Mouse (Mus musculus): ENCODE data around the gene Rab31. TPM values are rescaled to one million over a fixed set of nuclear protein-coding genes. Genes with fewer than 3 reads are reported as not detected.

The Rab31 gene
- polyA plus RNA-seq, 1 experiment from 2014 or later = 32.5 TPM

- Histone ChIP-seq H3K9me3 (no peaks in the 10 kb centered on the region), H3K36me3 (peaks cover 4% of the 10 kb centered on the region; the same call in 1 of the 2 replicates), H3K27ac (no peak overlapping the region), H3K9ac (no peak overlapping the region), H3K4me3 (replicated peaks) (no peak overlapping the region), H3K27me3 (replicated peaks) (no peaks in the 10 kb centered on the region), H3K4me1 (replicated peaks) (peaks cover 2% of the 10 kb centered on the region; the same call in 1 of the 2 replicates), H3K4me2 (replicated peaks) (no peak overlapping the region)
- WGBS = 97% methylated on average over 12 of the region's 12 CpGs
- no peak for ATAC-seq
These were observed 20.9 kb upstream of the Rab31 start for GRCm38 (mm10) chr17:65793307-65793930.

GRCm38 (mm10) chr17:65791161-65791560, 18.6 kb upstream of the Rab31 start:
- no peaks in the 10 kb centered on the region for H3K27me3 ChIP-seq (replicated peaks)
- H3K9me3 ChIP-seq = no peaks in the 10 kb centered on the region
- no peak overlapping the region for H3K9ac ChIP-seq
- peaks cover 2% of the 10 kb centered on the region; the same call in 1 of the 2 replicates for H3K4me1 ChIP-seq (replicated peaks)
- peaks cover 4% of the 10 kb centered on the region; the same call in 1 of the 2 replicates for H3K36me3 ChIP-seq
- ATAC-seq = no peak
- 91% methylated on average over 2 of the region's 2 CpGs for WGBS
- no peak overlapping the region for H3K27ac ChIP-seq
- H3K4me3 ChIP-seq (replicated peaks) = no peak overlapping the region
- H3K4me2 ChIP-seq (replicated peaks) = no peak overlapping the region

GRCm38 (mm10) chr17:65789576-65789975, 17.0 kb upstream of the Rab31 start:
- no peak overlapping the region for H3K4me3 ChIP-seq (replicated peaks)
- H3K27ac ChIP-seq = no peak overlapping the region
- WGBS = 91% methylated on average over 6 of the region's 6 CpGs
- peaks cover 6% of the 10 kb centered on the region for H3K4me1 ChIP-seq (replicated peaks)
- no peak overlapping the region for H3K9ac ChIP-seq
- no peak for ATAC-seq
- H3K4me2 ChIP-seq (replicated peaks) = no peak overlapping the region
- H3K27me3 ChIP-seq (replicated peaks) = no peaks in the 10 kb centered on the region
- no peaks in the 10 kb centered on the region for H3K9me3 ChIP-seq
- H3K36me3 ChIP-seq = no peaks in the 10 kb centered on the region; the same call in 1 of the 2 replicates

GRCm38 (mm10) chr17:65788542-65789291, 16.2 kb upstream of the Rab31 start:
- H3K4me3 ChIP-seq (replicated peaks) = no peak overlapping the region
- H3K27ac ChIP-seq = no peak overlapping the region
- no peak overlapping the region for H3K4me2 ChIP-seq (replicated peaks)
- no peak for ATAC-seq
- peaks cover 9% of the 10 kb centered on the region for H3K4me1 ChIP-seq (replicated peaks)
- no peaks in the 10 kb centered on the region for H3K9me3 ChIP-seq
- no peaks in the 10 kb centered on the region; the same call in 1 of the 2 replicates for H3K36me3 ChIP-seq
- H3K9ac ChIP-seq = no peak overlapping the region
- no peaks in the 10 kb centered on the region for H3K27me3 ChIP-seq (replicated peaks)
- 49% methylated on average over 12 of the region's 12 CpGs for WGBS

- no peak overlapping the region for H3K4me2 ChIP-seq (replicated peaks)
- no peaks in the 10 kb centered on the region for H3K9me3 ChIP-seq
- H3K36me3 ChIP-seq = no peaks in the 10 kb centered on the region; the same call in 1 of the 2 replicates
- ATAC-seq = no peak
- H3K9ac ChIP-seq = no peak overlapping the region
- H3K27ac ChIP-seq = no peak overlapping the region
- 82% methylated on average over 4 of the region's 4 CpGs for WGBS
- H3K4me3 ChIP-seq (replicated peaks) = no peak overlapping the region
- H3K27me3 ChIP-seq (replicated peaks) = no peaks in the 10 kb centered on the region
- peaks cover 9% of the 10 kb centered on the region for H3K4me1 ChIP-seq (replicated peaks)
These were observed 14.7 kb upstream of the Rab31 start for GRCm38 (mm10) chr17:65787261-65787660.

GRCm38 (mm10) chr17:65786225-65786624, 13.7 kb upstream of the Rab31 start:
- no peaks in the 10 kb centered on the region for H3K27me3 ChIP-seq (replicated peaks)
- no peak overlapping the region for H3K4me2 ChIP-seq (replicated peaks)
- no peaks in the 10 kb centered on the region for H3K9me3 ChIP-seq
- 76% methylated on average over 7 of the region's 7 CpGs for WGBS
- H3K4me1 ChIP-seq (replicated peaks) = peaks cover 13% of the 10 kb centered on the region
- H3K36me3 ChIP-seq = no peaks in the 10 kb centered on the region; the same call in 1 of the 2 replicates
- no peak overlapping the region for H3K9ac ChIP-seq
- no peak overlapping the region for H3K4me3 ChIP-seq (replicated peaks)
- ATAC-seq = no peak
- no peak overlapping the region for H3K27ac ChIP-seq

GRCm38 (mm10) chr17:65785707-65786106, 13.2 kb upstream of the Rab31 start:
- H3K4me3 ChIP-seq (replicated peaks) = no peak overlapping the region
- ATAC-seq = no peak
- peaks cover 13% of the 10 kb centered on the region for H3K4me1 ChIP-seq (replicated peaks)

GRCm38 (mm10) chr17:65784610-65785140, 12.1 kb upstream of the Rab31 start:
- 66% methylated on average over 8 of the region's 8 CpGs for WGBS
- Histone ChIP-seq H3K27ac (0 out of 2 replicates have a peak overlapping the region, but pooled peaks have one; percentile 27), H3K36me3 (no peaks in the 10 kb centered on the region; the same call in 1 of the 2 replicates), H3K27me3 (replicated peaks) (no peaks in the 10 kb centered on the region), H3K4me1 (replicated peaks) (peaks cover 13% of the 10 kb centered on the region), H3K9ac (0 out of 2 replicates have a peak overlapping the region, but pooled peaks have one; percentile 10), H3K4me2 (replicated peaks) (peak overlapping the region; percentile 67), H3K4me3 (replicated peaks) (peak overlapping the region; percentile 92), H3K9me3 (no peaks in the 10 kb centered on the region)
- no peak for ATAC-seq

More at GRCm38 (mm10) chr17:65785707-65786106, 13.2 kb upstream of the Rab31 start:
- Histone ChIP-seq H3K27me3 (replicated peaks) (no peaks in the 10 kb centered on the region), H3K4me2 (replicated peaks) (no peak overlapping the region), H3K9me3 (no peaks in the 10 kb centered on the region), H3K27ac (no peak overlapping the region), H3K9ac (no peak overlapping the region), H3K36me3 (no peaks in the 10 kb centered on the region; the same call in 1 of the 2 replicates)

GRCm38 (mm10) chr17:65783182-65784161, 10.9 kb upstream of the Rab31 start:
- under 1% methylated on average over 69 of the region's 135 CpGs for WGBS

GRCm38 (mm10) chr17:65782551-65783141, 10.1 kb upstream of the Rab31 start, which contains the start of gene Ppp4r1:
Ppp4r1 (plus strand) TSS chr17:65782573.
- ATAC-seq = peak; percentile 91
- Histone ChIP-seq H3K4me3 (replicated peaks) (peak within 1 kb of the TSS; percentile 92), H3K36me3 (no peaks in the 10 kb centered on the region; the same call in 1 of the 2 replicates), H3K4me1 (replicated peaks) (peaks cover 11% of the 10 kb centered on the region; the same call in 1 of the 2 replicates), H3K9ac (peak within 1 kb of the TSS; percentile 99), H3K9me3 (no peaks in the 10 kb centered on the region), H3K4me2 (replicated peaks) (peak within 1 kb of the TSS; percentile 80), H3K27me3 (replicated peaks) (no peaks in the 10 kb centered on the region), H3K27ac (peak within 1 kb of the TSS; percentile 100)
- under 1% methylated on average over 72 of the region's 81 CpGs for WGBS

More at GRCm38 (mm10) chr17:65783182-65784161, 10.9 kb upstream of the Rab31 start:
- peak; percentile 79 for ATAC-seq
- no peaks in the 10 kb centered on the region for H3K27me3 ChIP-seq (replicated peaks)
- peak overlapping the region; percentile 92 for H3K4me3 ChIP-seq (replicated peaks)
- H3K27ac ChIP-seq = peak overlapping the region; percentile 100
- H3K4me1 ChIP-seq (replicated peaks) = peaks cover 11% of the 10 kb centered on the region; the same call in 1 of the 2 replicates
- H3K36me3 ChIP-seq = no peaks in the 10 kb centered on the region; the same call in 1 of the 2 replicates
- no peaks in the 10 kb centered on the region for H3K9me3 ChIP-seq
- H3K4me2 ChIP-seq (replicated peaks) = peak overlapping the region; percentile 80
- peak overlapping the region; percentile 99 for H3K9ac ChIP-seq

- H3K27me3 ChIP-seq (replicated peaks) = no peaks in the 10 kb centered on the region
- 88% methylated on average over 2 of the region's 2 CpGs for WGBS
- H3K9ac ChIP-seq = no peak overlapping the region
- H3K9me3 ChIP-seq = no peaks in the 10 kb centered on the region
- peaks cover 11% of the 10 kb centered on the region; the same call in 1 of the 2 replicates for H3K4me1 ChIP-seq (replicated peaks)
- H3K4me2 ChIP-seq (replicated peaks) = no peak overlapping the region
- ATAC-seq = no peak
- H3K36me3 ChIP-seq = no peaks in the 10 kb centered on the region; the same call in 1 of the 2 replicates
- H3K4me3 ChIP-seq (replicated peaks) = no peak overlapping the region
- no peak overlapping the region for H3K27ac ChIP-seq
These were observed 8.4 kb upstream of the Rab31 start for GRCm38 (mm10) chr17:65780970-65781369.

Data from intestine, embryonic 15.5 days (tissue).